ENCODE assay signal across 9 mouse cellular contexts in the genomic region with DNA sequence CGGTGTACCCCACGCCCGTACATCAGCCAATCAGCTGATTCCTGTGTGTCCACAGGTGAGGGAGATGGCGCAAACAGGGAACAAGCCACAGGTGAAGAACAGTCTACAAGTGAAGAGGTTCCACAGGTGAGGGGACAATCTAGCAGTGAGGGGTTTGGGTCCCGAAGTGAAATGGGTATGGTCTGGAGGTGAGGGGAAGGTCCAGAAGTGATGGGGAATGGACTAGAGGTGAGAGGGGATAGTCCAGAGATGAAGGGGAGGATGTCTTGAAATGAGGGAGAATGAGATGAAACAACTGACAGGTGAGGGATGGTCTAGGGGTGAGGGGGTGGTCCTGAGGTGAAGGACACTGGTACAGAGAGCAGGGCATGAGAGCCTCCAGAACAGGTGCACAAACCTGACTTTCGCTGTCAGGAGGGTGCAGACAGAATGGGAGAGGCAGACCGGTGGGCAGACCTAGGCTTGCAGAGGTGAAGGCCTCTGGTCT. TPM values are rescaled to one million over a fixed set of nuclear protein-coding genes. Genes with fewer than 3 reads are reported as not detected.
DNase-seq lines count a peak whose midpoint lies in the region; ATAC-seq and TF ChIP-seq lines count a peak whose summit lies in the region.
"Had no signal": no experiment of that assay in that cellular context is flagged by ENCODE, and none has a peak within 500 bp of the region (broad histone marks: within the 10 kb centered on the region; RNA-seq: fewer than 3 reads in every experiment).

No protein-coding gene starts in this region.

- 31% methylated on average over 7 of the region's 7 CpGs for WGBS in spleen, adult 2 months
- 24% methylated on average over 7 of the region's 7 CpGs for WGBS in limb, embryonic 15.5 days
- WGBS in stomach, postnatal 0 days, result 22% methylated on average over 7 of the region's 7 CpGs

- DNase-seq in spleen, adult 2 months (ENCODE audit: low read depth in 1 of 2, low spot score in 2 of 2), result no peak
- DNase-seq in spleen, adult 12 weeks (ENCODE audit: low spot score), result no peak
- peak; percentile 13 for DNase-seq in stomach, postnatal 0 days (ENCODE audit: low spot score)
- no peak for DNase-seq in adrenal gland, postnatal 10 days
- no peak for DNase-seq in retina, embryonic 14.5 days (ENCODE audit: low spot score)

- H3K27me3 ChIP-seq in erythroblast, embryonic 14.5 days (ENCODE audit: control insufficient read depth), result peaks cover 11% of the 10 kb centered on the region
- no peaks in the 10 kb centered on the region for H3K27me3 ChIP-seq in spleen, adult 2 months (ENCODE audit: control insufficient read depth, insufficient read depth, low read length)
- no peaks in the 10 kb centered on the region for H3K27me3 ChIP-seq in limb, embryonic 15.5 days
- H3K27me3 ChIP-seq in stomach, postnatal 0 days (ENCODE audit: control insufficient read depth, insufficient read depth, low read length), result no peaks in the 10 kb centered on the region

- H3K36me3 ChIP-seq in erythroblast, embryonic 14.5 days (ENCODE audit: control insufficient read depth), result peaks cover 4% of the 10 kb centered on the region
- H3K36me3 ChIP-seq in spleen, adult 2 months (ENCODE audit: control insufficient read depth, insufficient read depth, low read length), result no peaks in the 10 kb centered on the region
- H3K36me3 ChIP-seq in limb, embryonic 15.5 days, result peaks cover 4% of the 10 kb centered on the region
- no peaks in the 10 kb centered on the region for H3K36me3 ChIP-seq in stomach, postnatal 0 days (ENCODE audit: control insufficient read depth, insufficient read depth, low read length)

- no peaks in the 10 kb centered on the region for H3K9me3 ChIP-seq in erythroblast, embryonic 14.5 days (ENCODE audit: control insufficient read depth, low read length)
- no peaks in the 10 kb centered on the region for H3K9me3 ChIP-seq in limb, embryonic 15.5 days
- no peaks in the 10 kb centered on the region for H3K9me3 ChIP-seq in stomach, postnatal 0 days (ENCODE audit: control insufficient read depth, low read length)

- peak overlapping the region; percentile 79 for H3K4me2 ChIP-seq in limb, embryonic 15.5 days
- H3K4me2 ChIP-seq in stomach, postnatal 0 days (replicated peaks; ENCODE audit: low read depth), result peak overlapping the region; percentile 95

- H3K4me3 ChIP-seq in erythroblast, embryonic 14.5 days (replicated peaks), result peak overlapping the region; percentile 73
- H3K4me3 ChIP-seq in spleen, adult 2 months (ENCODE audit: extremely low read depth, insufficient read depth, insufficient read length), result peak overlapping the region; percentile 92
- H3K4me3 ChIP-seq in limb, embryonic 15.5 days, result peak overlapping the region; percentile 94
- peak overlapping the region; percentile 84 for H3K4me3 ChIP-seq in stomach, postnatal 0 days (ENCODE audit: low read depth, low read length)

- no peak for TF ChIP-seq POLR2A in spleen, adult 2 months (IDR thresholded peaks at IDR 0.05; ENCODE audit: low read depth, low read length)

- peak overlapping the region; percentile 90 for H3K9ac ChIP-seq in limb, embryonic 15.5 days
- peak overlapping the region; percentile 89 for H3K9ac ChIP-seq in stomach, postnatal 0 days (ENCODE audit: low read length)

- TF ChIP-seq EP300 in stomach, postnatal 0 days (optimal IDR thresholded peaks at IDR 0.05), result no peak

- H3K27ac ChIP-seq in spleen, adult 2 months (ENCODE audit: insufficient read depth, low read length), result no peak overlapping the region
- H3K27ac ChIP-seq in limb, embryonic 15.5 days, result no peak overlapping the region
- H3K27ac ChIP-seq in stomach, postnatal 0 days (replicated peaks), result no peak overlapping the region

- no peak for TF ChIP-seq CTCF in spleen, adult 2 months (IDR thresholded peaks at IDR 0.05; ENCODE audit: extremely low read depth, insufficient read depth, insufficient read length, insufficient replicate concordance)
- TF ChIP-seq CTCF in stomach, postnatal 0 days (IDR thresholded peaks at IDR 0.05; ENCODE audit: low read depth), result no peak

- no peak for ATAC-seq in erythroblast, adult 5-6 weeks (replicated peaks; ENCODE audit: low FRiP score, poor library complexity, severe bottlenecking)
- ATAC-seq in limb, embryonic 15.5 days (ENCODE audit: insufficient number of reproducible peaks, low FRiP score, low TSS enrichment, low read depth), result 0 out of 2 replicates have a peak, but pooled peaks have one; percentile 1
- ATAC-seq in stomach, postnatal 0 days (ENCODE audit: low FRiP score, low TSS enrichment), result peak; percentile 8; the same call in 1 of the 2 replicates

- peaks cover 27% of the 10 kb centered on the region for H3K4me1 ChIP-seq in erythroblast, embryonic 14.5 days (ENCODE audit: control insufficient read depth)
- H3K4me1 ChIP-seq in spleen, adult 2 months (ENCODE audit: control insufficient read depth, insufficient read depth, insufficient read length), result peaks cover 11% of the 10 kb centered on the region; the same call in 1 of the 2 replicates
- H3K4me1 ChIP-seq in limb, embryonic 15.5 days, result peaks cover 31% of the 10 kb centered on the region
- H3K4me1 ChIP-seq in stomach, postnatal 0 days (replicated peaks; ENCODE audit: control insufficient read depth, insufficient read depth), result 0 out of 2 replicates have a peak, but pooled peaks cover 2% of the 10 kb centered on the region

RNA-seq across cellular contexts. Expression of a gene that starts 0.3 kb away (rescaled TPM):
- 1.7 TPM in 2 replicates for polyA plus RNA-seq in erythroblast, embryonic 14.5 days (2012)
- total RNA-seq in erythroblast, adult 5-6 weeks (2015; ENCODE audit: low replicate concordance), result 1.5 TPM in 1 of 2 replicates, not detected in the other
- 1.9 TPM in 1 of 2 replicates, not detected in the other for total RNA-seq in erythroblast, adult 5-6 weeks (2017; ENCODE audit: low replicate concordance)
- polyA plus RNA-seq in spleen, adult 2 months (2012; rRNA removed), result 63.7 and 92.1 TPM in 2 replicates
- polyA plus RNA-seq in limb, embryonic 15.5 days (2015; fragmentation: Nextera tagmentation; extraction: Ambion mirVana), result 65.5 and 66.4 TPM in 2 replicates
- 24.0 and 25.4 TPM in 2 replicates for polyA plus RNA-seq in stomach, postnatal 0 days (2015; fragmentation: Nextera tagmentation; extraction: Ambion mirVana)
- total RNA-seq in adrenal gland, postnatal 10 days (2021), result 10 to 100 TPM; 27.3 to 31.8 TPM

RNA-seq across cellular contexts. Expression of a gene that starts 21.7 kb away (rescaled TPM):
- 0.05 and 0.10 TPM in 2 replicates for polyA plus RNA-seq in erythroblast, embryonic 14.5 days (2012)
- total RNA-seq in erythroblast, adult 5-6 weeks (2015; ENCODE audit: low replicate concordance), result 2.1 and 7.1 TPM in 2 replicates
- 0.43 TPM in 1 of 2 replicates, not detected in the other for total RNA-seq in erythroblast, adult 5-6 weeks (2017; ENCODE audit: low replicate concordance)
- 6.7 and 8.9 TPM in 2 replicates for polyA plus RNA-seq in spleen, adult 2 months (2012; rRNA removed)
- polyA plus RNA-seq in limb, embryonic 15.5 days (2015; fragmentation: Nextera tagmentation; extraction: Ambion mirVana), result 25.5 and 28.3 TPM in 2 replicates
- 81.8 and 92.1 TPM in 2 replicates for polyA plus RNA-seq in stomach, postnatal 0 days (2015; fragmentation: Nextera tagmentation; extraction: Ambion mirVana)
- 10 to 100 TPM; 16.4 to 19.4 TPM for total RNA-seq in adrenal gland, postnatal 10 days (2021)

RNA-seq across cellular contexts. Expression of a gene that starts 31.9 kb away (rescaled TPM):
- polyA plus RNA-seq in erythroblast, embryonic 14.5 days (2012), result not detected in 2 replicates
- total RNA-seq in erythroblast, adult 5-6 weeks (2015; ENCODE audit: low replicate concordance), result not detected in 2 replicates
- not detected in 2 replicates for total RNA-seq in erythroblast, adult 5-6 weeks (2017; ENCODE audit: low replicate concordance)
- polyA plus RNA-seq in spleen, adult 2 months (2012; rRNA removed), result 0.18 and 0.72 TPM in 2 replicates
- not detected in 2 replicates for polyA plus RNA-seq in limb, embryonic 15.5 days (2015; fragmentation: Nextera tagmentation; extraction: Ambion mirVana)
- not detected in 2 replicates for polyA plus RNA-seq in stomach, postnatal 0 days (2015; fragmentation: Nextera tagmentation; extraction: Ambion mirVana)
- not detected for total RNA-seq in adrenal gland, postnatal 10 days (2021)
- total RNA-seq: common myeloid progenitor, adult 5-6 weeks had no signal

RNA-seq across cellular contexts. Expression of a gene that starts 58.5 kb away (rescaled TPM):
- not detected in 2 replicates for polyA plus RNA-seq in erythroblast, embryonic 14.5 days (2012)
- total RNA-seq in erythroblast, adult 5-6 weeks (2015; ENCODE audit: low replicate concordance), result not detected in 2 replicates
- not detected in 2 replicates for total RNA-seq in erythroblast, adult 5-6 weeks (2017; ENCODE audit: low replicate concordance)
- polyA plus RNA-seq in spleen, adult 2 months (2012; rRNA removed), result not detected in 2 replicates
- not detected in 2 replicates for polyA plus RNA-seq in limb, embryonic 15.5 days (2015; fragmentation: Nextera tagmentation; extraction: Ambion mirVana)
- polyA plus RNA-seq in stomach, postnatal 0 days (2015; fragmentation: Nextera tagmentation; extraction: Ambion mirVana), result 0.02 and 0.07 TPM in 2 replicates
- under 1 TPM; 0.21 TPM for total RNA-seq in adrenal gland, postnatal 10 days (2021)
- total RNA-seq: common myeloid progenitor, adult 5-6 weeks had no signal
